Mouse (Mus musculus) forebrain, embryonic 11.5 days (tissue): Measurements from ENCODE around the gene Stard10. TPM values are rescaled to one million over a fixed set of nuclear protein-coding genes. Genes with fewer than 3 reads are reported as not detected.

Experiments used
- ATAC-seq: fragments of 200-750 bp; cut with Nextera tagmentation; replicated peaks from 2 replicates; pipeline ENCODE4 v1.8.0; 2017; ENCODE audit warnings: moderate TSS enrichment; ENCODE audit not compliant: low FRiP score
- DNase-seq: peaks from one replicate; pipeline ENCODE4 v3.0.0-alpha.2; 2017; ENCODE audit warnings: low spot score
- H3K27ac ChIP-seq: fragments of 300-500 bp; sonication (generic); 2 replicates; pipeline ENCODE4 v1.5.1; 2014; ENCODE audit warnings: low read depth, low read length
- H3K27me3 ChIP-seq: fragments of 300-500 bp; sonication (generic); 2 replicates; pipeline ENCODE4 v1.6.1; 2014; ENCODE audit warnings: mild to moderate bottlenecking, low read length, mixed read lengths; ENCODE audit not compliant: control insufficient read depth, insufficient read depth
- H3K36me3 ChIP-seq: fragments of 300-500 bp; sonication (generic); 2 replicates; pipeline ENCODE4 v1.6.1; 2014; ENCODE audit warnings: mild to moderate bottlenecking, low read length, moderate library complexity, mixed read lengths; ENCODE audit not compliant: control insufficient read depth, insufficient read depth
- H3K4me1 ChIP-seq: fragments of 300-500 bp; sonication (generic); replicated peaks from 2 replicates; pipeline ENCODE4 v1.6.1; 2014; ENCODE audit warnings: low read length, mixed read lengths; ENCODE audit not compliant: control insufficient read depth, insufficient read depth
- H3K4me2 ChIP-seq: fragments of 300-500 bp; sonication (generic); 2 replicates; pipeline ENCODE4 v1.6.1; 2014; ENCODE audit warnings: low read depth, mild to moderate bottlenecking, low read length, moderate library complexity, mixed read lengths; ENCODE audit not compliant: severe bottlenecking
- H3K4me3 ChIP-seq: fragments of 300-500 bp; sonication (generic); 2 replicates; pipeline ENCODE4 v1.5.1; 2014; ENCODE audit warnings: low read depth, low read length
- H3K9ac ChIP-seq: fragments of 300-500 bp; sonication (generic); 2 replicates; pipeline ENCODE4 v1.6.1; 2014; ENCODE audit warnings: low read length
- H3K9me3 ChIP-seq: fragments of 300-500 bp; sonication (generic); 2 replicates; pipeline ENCODE4 v1.6.1; 2016; ENCODE audit warnings: low read length, mixed read lengths; ENCODE audit not compliant: control insufficient read depth
- WGBS: fragments of 180-500 bp; shearing (Covaris S2); extraction: QIAGEN DNeasy Blood & Tissue Kit; methylation state at CpG from one replicate; pipeline ENCODE4 v1.1.7; 2014; 5-methylcytosine and 5-hydroxymethylcytosine counted together
- polyA plus RNA-seq: library from polyadenylated mRNA; unstranded; fragments of >200 nt; fragmentation: Nextera tagmentation; extraction: Ambion mirVana; gene quantifications from 2 replicates; pipeline ENCODE4 v1.2.1, GENCODE M21; 2014

The Stard10 gene
- polyA plus RNA-seq, 1 experiment from 2014 or later, result 6.3 TPM

GRCm38 (mm10) chr7:101310327-101311028 lies 6.4 kb upstream of the Stard10 start:
- ATAC-seq (peak; percentile 95), DNase-seq (peak; percentile 98)
- H3K9me3 ChIP-seq, result no peaks in the 10 kb centered on the region
- 0 out of 2 replicates have a peak, but pooled peaks cover 3% of the 10 kb centered on the region for H3K4me1 ChIP-seq
- H3K36me3 ChIP-seq, result no peaks in the 10 kb centered on the region
- peak overlapping the region; percentile 52 for H3K4me2 ChIP-seq
- H3K9ac ChIP-seq, result peak overlapping the region; percentile 72
- 1% methylated on average over 43 of the region's 43 CpGs for WGBS
- H3K4me3 ChIP-seq, result peak overlapping the region; percentile 54
- no peaks in the 10 kb centered on the region for H3K27me3 ChIP-seq
- H3K27ac ChIP-seq, result peak overlapping the region; percentile 68; the same call in 1 of the 2 replicates

- H3K36me3 ChIP-seq, result no peaks in the 10 kb centered on the region
- 44% methylated on average over 2 of the region's 2 CpGs for WGBS
- no peak for DNase-seq
- H3K4me2 ChIP-seq, result peak overlapping the region; percentile 52
- H3K27me3 ChIP-seq, result no peaks in the 10 kb centered on the region
- 0 out of 2 replicates have a peak overlapping the region, but pooled peaks have one; percentile 54 for H3K4me3 ChIP-seq
- no peak for ATAC-seq
- 0 out of 2 replicates have a peak, but pooled peaks cover 3% of the 10 kb centered on the region for H3K4me1 ChIP-seq
- H3K27ac ChIP-seq, result no peak overlapping the region
- H3K9me3 ChIP-seq, result no peaks in the 10 kb centered on the region
- peak overlapping the region; percentile 18; the same call in 1 of the 2 replicates for H3K9ac ChIP-seq
Measured at GRCm38 (mm10) chr7:101311061-101311460, 5.8 kb upstream of the Stard10 start.

- H3K4me1 ChIP-seq, result 0 out of 2 replicates have a peak, but pooled peaks cover 3% of the 10 kb centered on the region
- no peaks in the 10 kb centered on the region for H3K9me3 ChIP-seq
- no peak overlapping the region for H3K4me3 ChIP-seq
- no peak overlapping the region for H3K9ac ChIP-seq
- 85% methylated on average over 3 of the region's 3 CpGs for WGBS
- DNase-seq, result no peak
- 0 out of 2 replicates have a peak, but pooled peaks cover 1% of the 10 kb centered on the region for H3K27me3 ChIP-seq
- no peak overlapping the region for H3K4me2 ChIP-seq
- H3K27ac ChIP-seq, result no peak overlapping the region
- no peak for ATAC-seq
- H3K36me3 ChIP-seq, result no peaks in the 10 kb centered on the region
Measured at GRCm38 (mm10) chr7:101313033-101313432, 3.9 kb upstream of the Stard10 start.

- DNase-seq, result no peak
- no peak for ATAC-seq
Measured at GRCm38 (mm10) chr7:101314396-101314795, 2.5 kb upstream of the Stard10 start.

GRCm38 (mm10) chr7:101315699-101316098 lies 1.2 kb upstream of the Stard10 start:
- no peak overlapping the region for H3K9ac ChIP-seq
- no peak overlapping the region for H3K27ac ChIP-seq
- H3K36me3 ChIP-seq, result no peaks in the 10 kb centered on the region
- no peaks in the 10 kb centered on the region for H3K9me3 ChIP-seq
- ATAC-seq (no peak), DNase-seq (no peak)
- no peak overlapping the region for H3K4me3 ChIP-seq
- peaks cover 2% of the 10 kb centered on the region; the same call in 1 of the 2 replicates for H3K27me3 ChIP-seq
- no peaks in the 10 kb centered on the region; the same call in 1 of the 2 replicates for H3K4me1 ChIP-seq
- no peak overlapping the region for H3K4me2 ChIP-seq

More at GRCm38 (mm10) chr7:101314396-101314795, 2.5 kb upstream of the Stard10 start:
- Histone ChIP-seq H3K4me2 (no peak overlapping the region), H3K4me3 (no peak overlapping the region), H3K27ac (no peak overlapping the region), H3K9ac (no peak overlapping the region), H3K27me3 (0 out of 2 replicates have a peak, but pooled peaks cover 2% of the 10 kb centered on the region), H3K4me1 (0 out of 2 replicates have a peak, but pooled peaks cover 3% of the 10 kb centered on the region), H3K9me3 (no peaks in the 10 kb centered on the region), H3K36me3 (no peaks in the 10 kb centered on the region)
- 68% methylated on average over 5 of the region's 5 CpGs for WGBS

GRCm38 (mm10) chr7:101316591-101317001 lies 290 bp upstream of the Stard10 start:
- WGBS, result 78% methylated on average over 6 of the region's 6 CpGs
- Histone ChIP-seq H3K27ac (no peak overlapping the region), H3K27me3 (peaks cover 3% of the 10 kb centered on the region), H3K9me3 (no peaks in the 10 kb centered on the region), H3K4me3 (no peak overlapping the region), H3K4me2 (no peak overlapping the region), H3K4me1 (peaks cover 2% of the 10 kb centered on the region; the same call in 1 of the 2 replicates), H3K36me3 (no peaks in the 10 kb centered on the region), H3K9ac (no peak overlapping the region)
- ATAC-seq (no peak), DNase-seq (no peak)

- Histone ChIP-seq H3K4me2 (no peak overlapping the region), H3K4me1 (peaks cover 3% of the 10 kb centered on the region; the same call in 1 of the 2 replicates), H3K4me3 (no peak overlapping the region), H3K9ac (no peak overlapping the region), H3K9me3 (no peaks in the 10 kb centered on the region), H3K27me3 (peaks cover 7% of the 10 kb centered on the region), H3K36me3 (no peaks in the 10 kb centered on the region), H3K27ac (no peak overlapping the region)
- ATAC-seq (no peak), DNase-seq (no peak)
- WGBS, result 76% methylated on average over 4 of the region's 4 CpGs
Measured at GRCm38 (mm10) chr7:101318848-101319247, 2.0 kb downstream of the Stard10 start.

- no peak for ATAC-seq
- no peaks in the 10 kb centered on the region for H3K36me3 ChIP-seq
- H3K4me2 ChIP-seq, result no peak overlapping the region
- H3K4me3 ChIP-seq, result no peak overlapping the region
- H3K27ac ChIP-seq, result no peak overlapping the region
- peaks cover 3% of the 10 kb centered on the region; the same call in 1 of the 2 replicates for H3K4me1 ChIP-seq
- H3K27me3 ChIP-seq, result peaks cover 7% of the 10 kb centered on the region
- H3K9me3 ChIP-seq, result no peaks in the 10 kb centered on the region
- no peak overlapping the region for H3K9ac ChIP-seq
- no peak for DNase-seq
- WGBS, result 73% methylated on average over 1 of the region's 1 CpGs
Measured at GRCm38 (mm10) chr7:101319796-101320195, 2.9 kb downstream of the Stard10 start.
